Mouse (Mus musculus): ENCODE results near the gene Bmp7.

- TF ChIP-seq CTCF (IDR thresholded peaks at IDR 0.05; ENCODE audit: low read depth, low read length) (no peak), TAL1 (conservative IDR thresholded peaks at IDR 0.05; ENCODE audit: low read depth, low read length) (no peak), POLR2AphosphoS5 (IDR thresholded peaks at IDR 0.05; ENCODE audit: insufficient replicate concordance, low read depth, low read length) (no peak), GATA1 (IDR thresholded peaks at IDR 0.05; ENCODE audit: borderline replicate concordance, low read length) (no peak)
These were observed 28.4 kb downstream of the Bmp7 start for GRCm38 (mm10) chr2:172911715-172912114.

All from G1E (cell line).